Mouse (Mus musculus) CH12.LX (cell line): Measurements from ENCODE around the gene Pgls. TPM values are rescaled to one million over a fixed set of nuclear protein-coding genes. Genes with fewer than 3 reads are reported as not detected.

ENCODE experiments used
- DNase-seq: peaks from one replicate; pipeline ENCODE4 v3.0.0-alpha.2; 2013; ENCODE audit errors: extremely low read depth
- H3K27ac ChIP-seq: 2 replicates; pipeline ENCODE4 v1.5.1; 2012; ENCODE audit warnings: low read depth, mild to moderate bottlenecking, control low read depth, moderate library complexity; ENCODE audit not compliant: insufficient read depth
- H3K27me3 ChIP-seq: replicated peaks from 2 replicates; pipeline ENCODE3; 2012; ENCODE audit warnings: inconsistent platforms
- H3K36me3 ChIP-seq, 2 experiments: replicated peaks in 1 of 2; 2 replicates each; pipeline versions ENCODE3 to v1.6.1; 2012; ENCODE audit warnings: inconsistent platforms in 1 of 2, low read length in 1 of 2, mild to moderate bottlenecking in 1 of 2, mixed read lengths in 1 of 2, moderate library complexity in 1 of 2; ENCODE audit not compliant: control insufficient read depth in 1 of 2, insufficient read depth in 1 of 2
- H3K4me1 ChIP-seq, 2 experiments: 2 replicates each; pipeline ENCODE4 v1.6.1; 2012; ENCODE audit warnings: inconsistent platforms in 1 of 2, moderate library complexity in 1 of 2; ENCODE audit not compliant: insufficient read depth in 2 of 2, control insufficient read depth in 1 of 2
- H3K4me2 ChIP-seq: 2 replicates; pipeline ENCODE4 v1.6.1; 2012; ENCODE audit warnings: low read depth, mild to moderate bottlenecking, control low read depth; ENCODE audit not compliant: poor library complexity, insufficient read depth, severe bottlenecking
- H3K4me3 ChIP-seq, 3 experiments: fragments of 150-350 bp in 1 of 3; sonication (generic) in 1 of 3; replicated peaks in 1 of 3; 2 replicates each; pipeline versions ENCODE3 to v1.5.1; 2011 to 2012; ENCODE audit warnings: low read depth in 2 of 3, low read length in 2 of 3, mild to moderate bottlenecking in 2 of 3, moderate library complexity in 2 of 3, control low read depth in 1 of 3, improper control_type of control experiment in 1 of 3, inconsistent platforms in 1 of 3, mixed read lengths in 1 of 3; ENCODE audit not compliant: poor library complexity in 1 of 3
- H3K79me2 ChIP-seq: replicated peaks from 2 replicates; pipeline ENCODE4 v1.6.1; 2012; ENCODE audit warnings: mild to moderate bottlenecking, moderate library complexity; ENCODE audit not compliant: control insufficient read depth, poor library complexity, insufficient read depth, severe bottlenecking; ENCODE audit errors: extremely low read depth
- H3K9ac ChIP-seq: 2 replicates; pipeline ENCODE4 v1.6.1; 2012; ENCODE audit warnings: low read depth, mild to moderate bottlenecking, control low read depth, moderate library complexity; ENCODE audit not compliant: insufficient read depth
- H3K9me3 ChIP-seq: replicated peaks from 2 replicates; pipeline ENCODE3; 2012; ENCODE audit warnings: low read length, inconsistent platforms, mixed read lengths
- BHLHE40 ChIP-seq: IDR thresholded peaks from 2 replicates; pipeline ENCODE4 v1.6.1; 2011; ENCODE audit warnings: mild to moderate bottlenecking, low read depth, low read length, improper control_type of control experiment
- CHD1 ChIP-seq: IDR thresholded peaks from 2 replicates; pipeline ENCODE4 v1.6.1; 2012; ENCODE audit warnings: low read depth, low read length, improper control_type of control experiment, inconsistent platforms
- CHD2 ChIP-seq: IDR thresholded peaks from 2 replicates; pipeline ENCODE4 v1.6.1; 2011; ENCODE audit warnings: low read length, improper control_type of control experiment
- E2F4 ChIP-seq: IDR thresholded peaks from 2 replicates; pipeline ENCODE4 v1.6.1; 2011; ENCODE audit warnings: low read depth, low read length, improper control_type of control experiment; ENCODE audit not compliant: insufficient replicate concordance
- ELF1 ChIP-seq: IDR thresholded peaks from 2 replicates; pipeline ENCODE4 v1.6.1; 2014; ENCODE audit warnings: low read depth, mild to moderate bottlenecking, inconsistent platforms, low read length, improper control_type of control experiment
- EP300 ChIP-seq: IDR thresholded peaks from 2 replicates; pipeline ENCODE4 v1.6.1; 2011; ENCODE audit warnings: low read length, improper control_type of control experiment
- ETS1 ChIP-seq: conservative IDR thresholded peaks from 2 replicates; pipeline ENCODE4 v1.6.1; 2012; ENCODE audit warnings: low read depth, mild to moderate bottlenecking, inconsistent platforms, low read length, improper control_type of control experiment, moderate library complexity
- GABPA ChIP-seq: IDR thresholded peaks from 2 replicates; pipeline ENCODE4 v1.6.1; 2012; ENCODE audit warnings: low read depth, low read length, improper control_type of control experiment, inconsistent platforms; ENCODE audit not compliant: insufficient replicate concordance
- IRF4 ChIP-seq: IDR thresholded peaks from 2 replicates; pipeline ENCODE4 v1.6.1; 2014; ENCODE audit warnings: low read depth, mild to moderate bottlenecking, inconsistent platforms, low read length, improper control_type of control experiment
- JUN ChIP-seq: IDR thresholded peaks from 2 replicates; pipeline ENCODE4 v1.6.1; 2011; ENCODE audit warnings: low read depth, mild to moderate bottlenecking, low read length, improper control_type of control experiment, moderate library complexity; ENCODE audit not compliant: insufficient read depth
- JUND ChIP-seq: conservative IDR thresholded peaks from 2 replicates; pipeline ENCODE4 v1.6.1; 2011; ENCODE audit warnings: low read depth, low read length, improper control_type of control experiment
- KAT2A ChIP-seq: IDR thresholded peaks from 2 replicates; pipeline ENCODE4 v1.6.1; 2012; ENCODE audit warnings: low read length, improper control_type of control experiment, inconsistent platforms; ENCODE audit not compliant: insufficient replicate concordance
- MAFK ChIP-seq: IDR thresholded peaks from 2 replicates; pipeline ENCODE4 v1.6.1; 2011; ENCODE audit warnings: low read length, improper control_type of control experiment; ENCODE audit not compliant: insufficient replicate concordance
- MAX ChIP-seq: IDR thresholded peaks from 2 replicates; pipeline ENCODE4 v1.6.1; 2011; ENCODE audit warnings: low read length, improper control_type of control experiment
- MAZ ChIP-seq: IDR thresholded peaks from 2 replicates; pipeline ENCODE4 v1.6.1; 2012; ENCODE audit warnings: low read depth, mild to moderate bottlenecking, inconsistent platforms, low read length, improper control_type of control experiment, moderate library complexity
- MEF2A ChIP-seq: IDR thresholded peaks from 2 replicates; pipeline ENCODE4 v1.6.1; 2014; ENCODE audit warnings: low read depth, mild to moderate bottlenecking, inconsistent platforms, low read length, improper control_type of control experiment, borderline replicate concordance
- MXI1 ChIP-seq: IDR thresholded peaks from 2 replicates; pipeline ENCODE4 v1.6.1; 2011; ENCODE audit warnings: mild to moderate bottlenecking, low read depth, low read length, improper control_type of control experiment
- MYC ChIP-seq: IDR thresholded peaks from 2 replicates; pipeline ENCODE4 v1.6.1; 2011; ENCODE audit warnings: low read depth, mild to moderate bottlenecking, improper control_type of control experiment, low read length
- NELFE ChIP-seq: IDR thresholded peaks from 2 replicates; pipeline ENCODE4 v1.6.1; 2011; ENCODE audit warnings: low read depth, low read length, improper control_type of control experiment
- NRF1 ChIP-seq: IDR thresholded peaks from 2 replicates; pipeline ENCODE4 v1.6.1; 2014; ENCODE audit warnings: low read depth, mild to moderate bottlenecking, inconsistent platforms, low read length, improper control_type of control experiment, moderate library complexity
- PAX5 ChIP-seq: IDR thresholded peaks from 2 replicates; pipeline ENCODE4 v1.6.1; 2012; ENCODE audit warnings: low read length, inconsistent platforms, mixed read lengths
- POLR2A ChIP-seq: IDR thresholded peaks from 2 replicates; pipeline ENCODE4 v1.6.1; 2011; ENCODE audit warnings: low read depth, mild to moderate bottlenecking, improper control_type of control experiment, low read length
- RAD21 ChIP-seq: IDR thresholded peaks from 2 replicates; pipeline ENCODE4 v1.6.1; 2011; ENCODE audit warnings: low read depth, mild to moderate bottlenecking, low read length, improper control_type of control experiment, moderate library complexity
- RCOR1 ChIP-seq: conservative IDR thresholded peaks from 2 replicates; pipeline ENCODE4 v1.6.1; 2012; ENCODE audit warnings: low read depth, mild to moderate bottlenecking, inconsistent platforms, low read length, improper control_type of control experiment
- SIN3A ChIP-seq: IDR thresholded peaks from 2 replicates; pipeline ENCODE4 v1.6.1; 2012; ENCODE audit warnings: low read length, improper control_type of control experiment, inconsistent platforms
- SMC3 ChIP-seq: IDR thresholded peaks from 2 replicates; pipeline ENCODE4 v1.6.1; 2011; ENCODE audit warnings: low read depth, low read length, improper control_type of control experiment
- TBP ChIP-seq: conservative IDR thresholded peaks from 2 replicates; pipeline ENCODE4 v1.6.1; 2011; ENCODE audit warnings: low read depth, low read length, improper control_type of control experiment
- TCF12 ChIP-seq: IDR thresholded peaks from 2 replicates; pipeline ENCODE4 v1.6.1; 2014; ENCODE audit warnings: low read depth, mild to moderate bottlenecking, inconsistent platforms, low read length, improper control_type of control experiment
- UBTF ChIP-seq: IDR thresholded peaks from 2 replicates; pipeline ENCODE4 v1.6.1; 2012; ENCODE audit warnings: low read depth, mild to moderate bottlenecking, inconsistent platforms, low read length, improper control_type of control experiment, moderate library complexity
- USF1 ChIP-seq: IDR thresholded peaks from 2 replicates; pipeline ENCODE4 v1.6.1; 2014; ENCODE audit warnings: low read depth, mild to moderate bottlenecking, inconsistent platforms, low read length, improper control_type of control experiment
- USF2 ChIP-seq: conservative IDR thresholded peaks from 2 replicates; pipeline ENCODE4 v1.6.1; 2011; ENCODE audit warnings: low read depth, low read length, improper control_type of control experiment
- ZMIZ1 ChIP-seq: IDR thresholded peaks from 2 replicates; pipeline ENCODE4 v1.6.1; 2012; ENCODE audit warnings: low read depth, mild to moderate bottlenecking, inconsistent platforms, low read length, improper control_type of control experiment
- ZNF384 ChIP-seq: IDR thresholded peaks from 2 replicates; pipeline ENCODE4 v1.6.1; 2012; ENCODE audit warnings: low read depth, low read length, improper control_type of control experiment, inconsistent platforms
- dilution Hi-C: fragments of 300-500 bp; cut with MboI; formaldehyde crosslinking; loops from 2 replicates; pipeline ENCODE4 v1.14.3; 2020; ENCODE audit warnings: low sequenced_read_pairs; ENCODE audit not compliant: extremely low pct_unique_long_range_greater_than_20kb, extremely low pct_ligation_motif_present
- in situ Hi-C: fragments of 300-500 bp; cut with MboI; formaldehyde crosslinking; loops from 3 replicates; pipeline ENCODE4 v1.14.3; 2019; ENCODE audit warnings: low sequenced_read_pairs, low pct_ligation_motif_present, low pct_unique_long_range_greater_than_20kb, mixed read lengths
- polyA plus RNA-seq: library from polyadenylated mRNA; unstranded; fragments of >175 nt; gene quantifications from 2 replicates; pipeline ENCODE4 v1.2.1, GENCODE M21; 2012; ENCODE audit warnings: low read depth; ENCODE audit not compliant: insufficient read length
- total RNA-seq, 2 experiments: library from RNA; depleted of rRNA; stranded (reverse); fragments of 300-350 nt in 1 of 2; fragments of >200 nt in 1 of 2; gene quantifications; 2 replicates each; pipeline ENCODE4 v1.2.3; 2012 to 2014

Gene Pgls
- total and polyA plus RNA-seq, 3 experiments, result 74.9 to 215 (median 118) TPM

- no peak for TF ChIP-seq USF1
- no peak for TF ChIP-seq USF2
- no peak for TF ChIP-seq GABPA
- TF ChIP-seq RCOR1, result peak; percentile 78
- TF ChIP-seq CHD2, result peak; percentile 73
These were observed 5.5 kb downstream of the Pgls start, which contains the start of gene Fam129c (continued) for GRCm38 (mm10) chr8:71597451-71597850.

GRCm38 (mm10) chr8:71598375-71598774 lies 6.4 kb downstream of the Pgls start:
- Histone ChIP-seq H3K36me3 (peaks cover 25 to 60% of the 10 kb centered on the region in 2 experiments), H3K4me3 (peak overlapping the region; percentile 50 to 71 (median 63)), H3K79me2 (peaks cover 10% of the 10 kb centered on the region), H3K27me3 (no peaks in the 10 kb centered on the region), H3K9ac (no peak overlapping the region), H3K27ac (peak overlapping the region; percentile 98), H3K9me3 (no peaks in the 10 kb centered on the region), H3K4me2 (0 out of 2 replicates have a peak overlapping the region, but pooled peaks have one; percentile 40), H3K4me1 (peaks cover 43 to 76% of the 10 kb centered on the region in 2 experiments)
- dilution Hi-C loops, result no loop called here
- no peak for DNase-seq
- TF ChIP-seq MAX (0 out of 2 replicates have a peak, but pooled peaks have one; percentile 45), ZNF384 (no peak), PAX5 (no peak), SIN3A (peak; percentile 64), IRF4 (peak; percentile 85), KAT2A (no peak), UBTF (no peak), E2F4 (no peak), ELF1 (no peak), TBP (no peak), USF2 (no peak), MEF2A (no peak), MYC (peak; percentile 70), TCF12 (peak; percentile 72), JUN (peak; percentile 6; the same call in 1 of the 2 replicates), USF1 (no peak), MAFK (no peak), JUND (no peak), SMC3 (no peak), ETS1 (peak; percentile 88), ZMIZ1 (no peak), NELFE (no peak), BHLHE40 (peak; percentile 97), RCOR1 (peak; percentile 59; the same call in 1 of the 2 replicates), MAZ (0 out of 2 replicates have a peak, but pooled peaks have one; percentile 37), RAD21 (no peak), POLR2A (peak; percentile 45; the same call in 1 of the 2 replicates), MXI1 (peak; percentile 19; the same call in 1 of the 2 replicates), CHD1 (no peak), NRF1 (no peak), EP300 (peak; percentile 50; the same call in 1 of the 2 replicates), GABPA (no peak)
- in situ Hi-C loops, result no loop called here
